Mouse (Mus musculus) kidney, embryonic 16.5 days (tissue): Measurements from ENCODE around the gene 4930503E14Rik. TPM values are rescaled to one million over a fixed set of nuclear protein-coding genes. Genes with fewer than 3 reads are reported as not detected.
"Not testable (repeated sequence)": the region's sequence is repeated elsewhere in the genome, so short reads cannot be mapped to it uniquely, and the experiment has no call there.

Experiments
- ATAC-seq: fragments of 200-750 bp; cut with Nextera tagmentation; 2 replicates; pipeline ENCODE4 v1.8.0; 2017; ENCODE audit warnings: moderate TSS enrichment; ENCODE audit not compliant: low FRiP score, low TSS enrichment
- H3K27ac ChIP-seq: fragments of 300-500 bp; sonication (generic); 2 replicates; pipeline ENCODE4 v1.5.1; 2014; ENCODE audit warnings: low read length
- H3K27me3 ChIP-seq: fragments of 300-500 bp; sonication (generic); 2 replicates; pipeline ENCODE4 v1.6.1; 2014; ENCODE audit warnings: low read length, control low read depth, mixed read lengths; ENCODE audit not compliant: insufficient read depth
- H3K36me3 ChIP-seq: fragments of 300-500 bp; sonication (generic); 2 replicates; pipeline ENCODE4 v1.6.1; 2014; ENCODE audit warnings: low read length, control low read depth, mixed read lengths; ENCODE audit not compliant: insufficient read depth
- H3K4me1 ChIP-seq: fragments of 300-500 bp; sonication (generic); 2 replicates; pipeline ENCODE4 v1.6.1; 2014; ENCODE audit warnings: low read length, control low read depth, mixed read lengths; ENCODE audit not compliant: insufficient read depth
- H3K4me2 ChIP-seq: fragments of 300-500 bp; sonication (generic); replicated peaks from 2 replicates; pipeline ENCODE4 v1.6.1; 2014; ENCODE audit warnings: low read depth, low read length
- H3K4me3 ChIP-seq: fragments of 300-500 bp; sonication (generic); 2 replicates; pipeline ENCODE4 v1.5.1; 2014; ENCODE audit warnings: mild to moderate bottlenecking, low read length
- H3K9ac ChIP-seq: fragments of 300-500 bp; sonication (generic); replicated peaks from 2 replicates; pipeline ENCODE4 v1.6.1; 2014; ENCODE audit warnings: low read length
- H3K9me3 ChIP-seq: fragments of 300-500 bp; sonication (generic); 2 replicates; pipeline ENCODE4 v1.6.1; 2016; ENCODE audit warnings: low read length, control low read depth
- WGBS: fragments of 180-500 bp; shearing (Covaris S2); extraction: QIAGEN DNeasy Blood & Tissue Kit; methylation state at CpG from one replicate; pipeline ENCODE4 v1.1.7; 2014; 5-methylcytosine and 5-hydroxymethylcytosine counted together
- polyA plus RNA-seq: library from polyadenylated mRNA; unstranded; fragments of >200 nt; fragmentation: Nextera tagmentation; extraction: Ambion mirVana; gene quantifications from 2 replicates; pipeline ENCODE4 v1.2.1, GENCODE M21; 2015

4930503E14Rik gene
- polyA plus RNA-seq = not detected in 2 replicates

DNA sequence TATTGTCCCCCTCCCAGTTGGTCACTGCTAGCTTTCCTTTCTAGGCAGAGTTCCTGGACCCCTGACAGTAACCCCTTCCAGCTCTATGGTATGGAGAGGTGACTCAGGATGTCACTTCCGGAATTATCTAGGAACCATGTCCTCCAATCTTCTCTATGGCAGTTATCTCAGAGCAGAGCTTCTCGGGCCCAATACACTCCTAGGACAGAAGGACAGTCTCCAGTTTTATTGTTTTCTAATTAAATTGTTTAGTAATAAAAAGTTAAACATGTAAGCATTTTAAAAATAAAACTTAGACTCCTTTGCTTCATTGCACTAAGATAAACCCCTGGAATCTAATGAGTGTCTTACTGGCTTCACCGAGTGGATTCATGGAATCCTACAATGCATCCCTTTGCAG, at the start of gene 4930503E14Rik:
4930503E14Rik (minus strand) TSS at position 101 of the 400 bp plus-strand sequence.
- 85% methylated on average over 3 of the region's 3 CpGs for WGBS
- not testable (repeated sequence) for ATAC-seq, H3K9me3 ChIP-seq, H3K27me3 ChIP-seq, H3K4me1 ChIP-seq, H3K9ac ChIP-seq, H3K4me2 ChIP-seq, H3K4me3 ChIP-seq, H3K27ac ChIP-seq, H3K36me3 ChIP-seq

DNA sequence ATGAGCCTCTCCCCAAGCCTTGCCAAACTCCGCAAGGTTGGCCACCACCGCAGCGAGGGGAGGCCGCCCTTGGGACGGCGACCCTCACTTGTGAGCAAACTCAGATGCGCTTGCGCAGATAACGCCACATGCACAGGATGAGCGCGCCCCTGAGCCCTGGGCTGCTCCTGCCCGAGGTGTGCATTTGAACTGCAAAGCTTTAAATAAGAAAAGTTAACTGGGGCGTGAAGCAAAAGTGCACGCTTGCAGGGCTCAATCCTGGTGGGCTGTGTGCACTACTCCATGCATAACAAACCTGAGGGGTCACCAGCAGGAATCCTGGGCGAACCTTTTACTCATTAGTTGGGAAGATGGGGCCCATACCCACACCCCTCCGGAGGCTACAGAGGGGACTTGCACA, 35.0 kb upstream of the 4930503E14Rik start:
- no peak overlapping the region for H3K27ac ChIP-seq
- no peaks in the 10 kb centered on the region for H3K36me3 ChIP-seq
- 84% methylated on average over 16 of the region's 16 CpGs for WGBS
- no peak overlapping the region for H3K4me2 ChIP-seq
- H3K4me1 ChIP-seq = no peaks in the 10 kb centered on the region
- H3K4me3 ChIP-seq = no peak overlapping the region
- peaks cover 3% of the 10 kb centered on the region; the same call in 1 of the 2 replicates for H3K9me3 ChIP-seq
- ATAC-seq = no peak
- H3K27me3 ChIP-seq = no peaks in the 10 kb centered on the region
- H3K9ac ChIP-seq = no peak overlapping the region

DNA sequence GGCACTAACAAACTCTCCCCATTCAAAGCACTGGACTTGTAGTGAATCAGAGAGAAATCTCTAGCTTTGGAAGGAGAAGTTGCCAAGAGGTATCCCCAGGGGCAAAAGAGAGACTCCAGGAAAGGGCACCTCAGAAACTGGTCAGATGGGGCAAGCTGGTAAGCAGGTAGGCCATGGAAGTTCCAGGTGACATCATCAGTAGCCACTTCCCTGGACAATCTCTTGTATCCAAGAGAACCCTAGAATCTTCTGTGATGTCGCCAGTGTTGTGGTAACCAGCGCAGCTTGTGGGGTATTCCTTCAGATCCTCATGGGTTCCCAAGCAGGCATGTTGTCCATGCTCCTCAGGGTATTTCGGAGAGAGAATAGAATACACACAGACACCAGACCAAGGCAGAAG, 15.7 kb downstream of the 4930503E14Rik start, which contains the start of gene Gm8212:
Gm8212 (plus strand) TSS at position 301 of the 400 bp plus-strand sequence.
- H3K27me3 ChIP-seq, ATAC-seq, H3K4me1 ChIP-seq, H3K27ac ChIP-seq, H3K36me3 ChIP-seq, H3K4me3 ChIP-seq, H3K9ac ChIP-seq, H3K9me3 ChIP-seq, H3K4me2 ChIP-seq: not testable (repeated sequence)
- 100% methylated on average over 1 of the region's 3 CpGs for WGBS

DNA sequence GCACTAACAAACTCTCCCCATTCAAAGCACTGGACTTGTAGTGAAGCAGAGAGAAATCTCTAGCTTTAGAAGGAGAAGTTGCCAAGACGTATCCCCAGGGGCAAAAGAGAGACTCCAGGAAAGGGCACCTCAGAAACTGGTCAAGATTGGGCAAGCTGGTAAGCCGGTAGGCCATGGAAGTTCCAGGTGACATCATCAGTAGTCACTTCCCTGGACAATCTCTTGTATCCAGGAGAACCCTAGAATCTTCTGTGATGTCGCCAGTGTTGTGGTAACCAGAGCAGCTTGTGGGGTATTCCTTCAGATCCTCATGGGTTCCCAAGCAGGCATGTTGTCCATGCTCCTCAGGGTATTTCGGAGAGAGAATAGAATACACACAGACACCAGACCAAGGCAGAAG, 89.5 kb downstream of the 4930503E14Rik start, which contains the start of gene Gm3327:
Gm3327 (plus strand) TSS at position 301 of the 400 bp plus-strand sequence.
- not testable (repeated sequence) for ATAC-seq, H3K9me3 ChIP-seq, H3K4me2 ChIP-seq, H3K4me1 ChIP-seq, H3K27ac ChIP-seq, H3K36me3 ChIP-seq, H3K27me3 ChIP-seq, H3K9ac ChIP-seq, H3K4me3 ChIP-seq
- 93% methylated on average over 3 of the region's 4 CpGs for WGBS

Other genes with a start within 250 kb of the 4930503E14Rik start
- gene Ang6, start 211.0 kb downstream of the 4930503E14Rik start, polyA plus RNA-seq = not detected in 2 replicates
- 0.46 TPM in 1 of 2 replicates, not detected in the other for gene Ear2, start 110.6 kb downstream of the 4930503E14Rik start, polyA plus RNA-seq
- not detected in 2 replicates for gene Gm3327, start 89.4 kb downstream of the 4930503E14Rik start, polyA plus RNA-seq
- not detected in 2 replicates for gene Gm8212, start 15.6 kb downstream of the 4930503E14Rik start, polyA plus RNA-seq
- gene Gm8220, start 72.3 kb upstream of the 4930503E14Rik start, polyA plus RNA-seq = not detected in 2 replicates
- not detected in 2 replicates for gene Gm5930, start 125.3 kb upstream of the 4930503E14Rik start, polyA plus RNA-seq
- not detected in 2 replicates for gene Gm8229, start 152.1 kb upstream of the 4930503E14Rik start, polyA plus RNA-seq
- gene Gm3371, start 197.4 kb upstream of the 4930503E14Rik start, polyA plus RNA-seq = not detected in 2 replicates
- gene Gm8232, start 220.4 kb upstream of the 4930503E14Rik start, polyA plus RNA-seq = not detected in 2 replicates